Mouse (Mus musculus) olfactory bulb, adult 2 months (tissue): ENCODE measurements at regions not wholly inside any gene's neighbourhood (a gene's known extent, or its start where the extent isn't known, plus 50 kb on each side); places are given as distances from the start of the nearest gene placed in this dataset.

Experiments used
- CTCF ChIP-seq: fragments of 200-500 bp; IDR thresholded peaks from 2 replicates; pipeline ENCODE4 v1.5.1; 2012; ENCODE audit warnings: low read depth, mild to moderate bottlenecking, low read length, moderate library complexity; ENCODE audit not compliant: insufficient read depth
- POLR2A ChIP-seq: fragments of 200-500 bp; IDR thresholded peaks from 2 replicates; pipeline ENCODE4 v1.6.1; 2012; ENCODE audit warnings: mild to moderate bottlenecking, low read depth, low read length, moderate library complexity; ENCODE audit not compliant: insufficient read depth

DNA sequence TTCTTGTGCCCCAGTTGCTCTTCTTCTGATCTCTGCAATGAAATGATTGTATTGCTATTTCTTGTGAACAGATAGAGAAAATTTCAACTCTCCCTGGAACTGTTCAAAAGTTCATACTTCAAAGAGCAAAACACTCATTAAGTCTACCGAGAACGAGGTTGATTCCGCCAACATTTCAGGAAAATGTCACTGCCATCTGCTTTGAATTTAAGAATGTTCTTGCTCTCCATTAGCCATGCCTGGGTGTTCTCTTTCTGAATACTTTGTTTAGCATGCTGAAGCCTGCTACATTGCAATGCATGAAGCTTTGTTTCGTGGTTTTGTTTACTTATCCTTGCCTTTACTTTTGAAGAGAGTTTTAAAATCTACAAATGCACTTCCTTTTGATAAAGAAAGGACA, 363.4 kb downstream of the Kctd12 start:
- TF ChIP-seq CTCF (no peak), POLR2A (no peak)
